Mouse (Mus musculus) lung, adult 18-20 months (tissue): ENCODE results near the gene Tnfrsf21.

Source experiments
- DNase-seq, 2 experiments: peaks; one replicate each; pipeline ENCODE4 v3.0.0; 2022; ENCODE audit warnings: mixed read lengths in 2 of 2

Tnfrsf21 gene

DNA sequence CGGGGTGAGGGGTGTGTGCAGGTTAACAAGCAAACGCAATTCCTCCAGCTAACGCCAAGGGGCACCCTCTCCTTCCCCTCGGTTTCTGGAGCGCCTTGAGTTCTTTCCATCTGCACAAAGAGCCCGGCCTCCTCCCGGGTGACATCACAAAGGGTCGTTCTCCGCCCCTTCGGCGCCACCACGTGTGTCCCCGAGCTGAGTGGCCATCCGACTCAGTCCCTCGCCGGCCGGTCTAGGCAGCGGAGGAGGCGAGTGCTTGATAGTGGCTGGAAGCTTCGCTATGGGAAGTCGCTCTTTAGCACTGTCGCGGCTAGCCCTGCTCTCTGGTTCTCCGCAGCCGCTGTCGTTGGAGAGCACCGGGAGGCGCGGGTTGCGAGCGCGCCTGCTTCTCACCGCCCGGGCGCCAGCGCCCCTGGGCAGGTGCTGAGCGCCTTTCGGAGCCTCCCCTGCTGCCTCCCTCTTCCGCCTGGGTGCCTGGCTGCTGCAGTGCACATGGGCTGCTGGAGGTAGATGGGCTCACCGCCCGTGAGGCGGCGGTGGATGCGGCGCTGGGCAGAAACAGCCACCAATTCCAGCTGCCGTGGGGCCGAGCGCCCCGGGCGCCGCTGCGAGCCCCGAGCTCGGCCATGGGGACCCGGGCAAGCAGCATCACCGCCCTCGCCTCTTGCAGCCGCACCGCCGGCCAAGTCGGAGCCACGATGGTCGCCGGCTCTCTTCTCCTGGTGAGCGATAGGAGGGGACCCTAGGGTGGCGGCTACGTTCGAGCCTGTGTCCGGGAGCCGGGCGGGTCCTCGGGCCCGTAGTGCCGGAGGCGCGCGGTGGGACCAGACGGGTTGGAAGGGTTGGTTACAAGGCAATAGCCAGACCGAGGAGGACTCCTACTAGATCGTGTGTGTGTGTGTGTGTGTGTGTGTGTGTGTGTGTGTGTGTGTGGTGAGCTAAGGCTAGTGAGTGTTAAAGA, at the start of gene Tnfrsf21:
Tnfrsf21 (plus strand) TSS at position 185 of the 961 bp plus-strand sequence.
- DNase-seq: peak; percentile 93 to 95

DNA sequence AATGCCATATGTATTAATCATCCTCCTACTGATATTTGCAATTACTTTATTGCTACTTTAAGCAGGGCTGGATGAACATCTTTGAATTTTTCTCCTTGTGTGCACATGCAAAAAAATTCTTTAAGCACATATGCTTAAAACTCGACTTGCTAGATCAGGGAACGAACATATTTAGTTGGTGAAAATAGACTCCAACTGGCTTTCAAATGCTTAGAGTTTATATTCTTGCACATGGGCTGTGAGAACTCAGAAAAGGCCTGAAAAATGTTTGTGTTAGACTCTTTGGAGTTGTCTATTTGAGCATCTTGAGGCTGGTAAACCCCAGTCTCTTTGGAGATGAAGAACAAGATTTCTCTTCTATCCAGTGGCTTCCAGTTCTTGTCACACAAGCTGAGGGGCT, 48.2 kb upstream of the Tnfrsf21 start:
- DNase-seq: no peak

DNA sequence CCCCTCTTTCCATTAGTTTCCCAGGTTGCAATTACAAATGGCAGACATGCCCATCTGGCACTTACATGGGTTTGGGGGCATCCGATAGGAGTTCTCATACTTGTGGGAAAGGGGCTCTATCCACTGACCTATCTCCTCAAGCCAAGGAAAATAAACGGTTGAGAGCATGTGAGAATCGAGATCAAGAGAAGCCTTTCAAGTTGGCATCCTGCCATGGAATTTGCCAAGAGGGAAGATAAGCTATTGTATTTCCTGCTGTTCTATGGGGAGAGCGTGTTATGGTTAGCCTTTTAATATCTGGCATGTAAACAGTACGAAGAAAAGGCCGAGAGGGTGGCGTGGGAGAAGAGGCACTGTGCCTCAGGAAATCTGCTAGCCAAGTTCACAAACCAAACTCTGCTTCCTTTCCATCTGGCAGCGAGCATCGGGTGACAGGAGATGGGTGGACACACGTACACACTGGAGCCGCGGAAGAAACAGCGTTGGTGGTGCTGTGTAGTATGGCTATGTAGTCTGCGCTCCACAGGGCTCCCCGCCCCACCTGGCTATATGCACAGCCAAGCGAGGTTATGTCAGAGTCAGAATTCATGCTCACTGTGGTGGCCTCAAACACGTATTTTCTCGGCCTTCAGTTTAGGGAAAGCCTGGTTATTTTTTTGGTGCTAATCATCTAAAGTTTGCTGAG, 40.9 kb upstream of the Tnfrsf21 start:
- peak; percentile 46 to 65 for DNase-seq

- no peak for DNase-seq
Measured at GRCm38 (mm10) chr17:42977766-42978165, 38.6 kb upstream of the Tnfrsf21 start.

GRCm38 (mm10) chr17:42978345-42978744, 38.0 kb upstream of the Tnfrsf21 start:
- DNase-seq: no peak

- peak; percentile 26 to 38 for DNase-seq
Measured at GRCm38 (mm10) chr17:42981806-42982205, 34.5 kb upstream of the Tnfrsf21 start.

GRCm38 (mm10) chr17:42982568-42982967, 33.8 kb upstream of the Tnfrsf21 start:
- DNase-seq: no peak

GRCm38 (mm10) chr17:42985837-42986589, 30.3 kb upstream of the Tnfrsf21 start:
- DNase-seq: peak in 1 of 2 experiments; percentile 14

DNA sequence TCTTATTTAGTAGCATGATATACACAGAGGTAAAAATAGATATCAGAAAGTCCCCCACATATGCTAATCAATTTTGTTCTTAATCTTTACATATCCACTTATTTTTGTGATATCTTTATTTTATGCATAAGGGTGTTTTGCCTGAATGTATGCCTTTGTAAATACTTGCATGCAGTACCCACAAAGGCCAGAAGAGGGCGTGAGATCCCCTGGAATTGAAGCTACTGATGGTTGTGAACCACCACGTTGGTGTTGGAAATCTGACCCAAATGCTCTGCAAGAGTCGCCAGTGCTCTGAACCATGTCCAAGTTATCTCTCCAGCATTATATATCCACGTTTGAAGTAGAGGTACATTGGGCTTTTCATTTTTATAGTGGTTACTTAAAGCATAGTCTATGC, 28.7 kb upstream of the Tnfrsf21 start:
- DNase-seq: peak in 1 of 2 experiments; percentile 16

GRCm38 (mm10) chr17:42989981-42990380, 26.4 kb upstream of the Tnfrsf21 start:
- DNase-seq: no peak

- peak; percentile 12 to 25 for DNase-seq
Measured at GRCm38 (mm10) chr17:42991112-42991511, 25.2 kb upstream of the Tnfrsf21 start.

DNA sequence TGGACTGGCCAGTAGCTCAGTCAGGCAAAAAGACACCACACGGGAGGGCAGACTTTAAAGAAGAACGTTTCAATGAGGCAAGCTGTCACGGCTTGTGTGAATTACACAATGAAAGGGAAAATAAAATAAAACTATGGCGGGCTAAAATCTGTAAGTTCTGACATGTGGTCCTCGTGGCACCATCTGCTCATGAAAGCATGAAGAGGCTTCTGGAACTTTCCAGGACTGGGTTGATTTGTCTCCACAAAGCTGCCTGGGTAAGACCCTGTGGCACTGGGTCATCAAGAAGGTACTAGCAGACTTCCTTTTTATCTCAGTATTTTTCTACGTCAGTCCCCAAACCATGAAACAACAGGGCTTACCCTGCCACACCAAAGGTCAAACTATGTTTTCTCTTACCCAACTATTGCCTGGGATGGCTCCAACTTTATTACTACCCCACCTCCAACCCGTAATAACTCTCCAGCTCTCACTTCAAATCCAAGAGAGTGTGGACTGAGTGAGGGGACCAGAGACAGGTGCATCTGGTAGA, 16.8 kb upstream of the Tnfrsf21 start:
- DNase-seq: no peak

DNA sequence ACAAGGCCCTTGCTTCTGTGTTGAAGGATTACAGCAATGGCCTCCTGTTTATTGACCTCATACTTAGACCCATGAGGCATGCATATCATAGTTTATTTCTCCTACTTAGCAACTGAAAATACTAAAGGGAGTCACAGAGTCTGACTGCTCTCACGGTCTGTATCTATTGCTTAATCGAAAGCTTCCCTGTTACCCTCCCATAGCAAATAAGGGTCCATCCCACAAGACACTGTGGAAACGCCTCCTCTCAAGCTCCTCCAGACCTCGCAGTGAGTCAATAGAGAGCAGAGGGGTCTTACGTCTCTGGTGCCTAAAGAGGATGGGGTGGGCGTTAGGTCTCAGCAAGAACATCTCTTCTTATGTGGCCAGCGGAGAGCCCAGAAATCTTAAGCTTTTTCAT, 15.8 kb upstream of the Tnfrsf21 start:
- no peak for DNase-seq

GRCm38 (mm10) chr17:43012718-43013117, 3.6 kb upstream of the Tnfrsf21 start:
- DNase-seq: peak; percentile 30 to 47

DNA sequence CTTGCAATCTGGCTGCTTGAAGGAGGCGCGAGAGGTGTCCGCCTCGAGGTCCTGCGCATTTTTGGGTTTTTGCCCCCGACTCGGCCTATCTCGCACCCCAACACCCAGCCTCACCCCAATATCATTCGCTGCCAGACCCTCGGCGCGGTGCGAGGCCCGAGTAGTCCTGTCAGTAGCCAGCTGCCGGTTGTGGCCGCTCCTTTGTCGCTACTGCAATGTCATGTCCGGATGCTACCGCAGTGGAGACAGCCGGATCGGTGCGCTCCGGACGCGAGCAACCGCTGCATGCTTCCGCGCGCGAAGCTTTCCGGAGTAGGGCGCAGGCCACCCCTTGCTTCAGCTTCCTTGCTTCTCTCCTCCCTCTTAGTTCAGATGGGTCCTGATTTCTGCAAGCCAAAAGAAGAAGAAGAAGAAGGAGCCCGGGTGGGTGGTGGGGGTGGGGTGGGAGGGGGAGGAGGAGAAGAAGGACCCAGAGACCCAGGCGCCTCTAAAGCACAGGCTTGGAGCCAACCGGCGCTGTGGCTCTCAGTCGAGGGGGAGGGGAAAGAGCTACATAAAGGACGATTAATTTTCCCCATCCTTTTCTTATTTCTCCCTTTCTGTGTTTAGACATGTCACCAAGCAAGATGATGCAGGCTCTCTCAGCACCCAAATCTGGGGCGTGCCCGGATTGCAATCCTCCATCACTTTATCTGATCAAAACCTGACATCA, 1.1 kb downstream of the Tnfrsf21 start:
- DNase-seq: peak; percentile 45 to 48

GRCm38 (mm10) chr17:43018071-43018470, 1.7 kb downstream of the Tnfrsf21 start:
- DNase-seq: no peak

DNA sequence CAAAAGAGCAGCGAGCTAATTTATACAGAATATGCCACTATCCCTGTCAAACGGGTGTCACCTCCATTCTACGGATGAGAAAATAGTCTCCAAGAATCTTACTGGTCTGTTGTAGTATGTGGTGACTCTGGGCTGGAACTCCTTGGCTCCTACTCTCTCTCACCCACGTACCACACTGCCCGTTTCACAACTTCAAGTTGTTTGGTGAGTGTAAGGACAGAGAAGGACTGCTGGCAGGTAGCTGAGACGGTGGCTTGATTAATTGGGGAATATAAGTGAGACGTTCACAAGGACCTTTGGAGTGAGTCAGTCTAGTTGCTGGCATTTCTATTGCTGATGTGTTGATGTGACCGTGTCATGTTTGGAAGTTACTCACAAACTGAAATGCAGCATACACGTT, 3.3 kb downstream of the Tnfrsf21 start:
- peak in 1 of 2 experiments; percentile 20 for DNase-seq

DNA sequence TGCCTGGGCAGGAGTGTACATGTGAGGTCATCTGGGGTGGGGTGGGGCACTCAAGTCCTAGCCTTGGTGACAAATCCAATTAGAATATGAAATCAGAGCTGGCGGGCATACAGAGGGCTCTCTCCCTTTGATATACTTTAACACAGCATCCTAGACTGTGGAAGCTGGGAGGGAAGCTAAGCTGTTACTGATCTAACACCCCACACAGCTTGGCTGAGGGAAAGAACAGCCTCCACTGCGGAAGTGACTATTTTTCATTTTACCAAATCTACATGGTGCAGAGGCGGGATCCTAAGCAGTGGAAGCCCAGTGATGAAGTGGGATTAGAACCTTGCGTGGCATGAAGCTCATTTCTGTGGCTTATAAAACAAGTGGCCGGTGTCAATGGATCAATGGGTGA, 4.7 kb downstream of the Tnfrsf21 start:
- DNase-seq: no peak

GRCm38 (mm10) chr17:43022056-43022455, 5.7 kb downstream of the Tnfrsf21 start:
- DNase-seq: no peak

- peak in 1 of 2 experiments; percentile 25 for DNase-seq
Measured at GRCm38 (mm10) chr17:43023637-43024217, 7.4 kb downstream of the Tnfrsf21 start.

DNA sequence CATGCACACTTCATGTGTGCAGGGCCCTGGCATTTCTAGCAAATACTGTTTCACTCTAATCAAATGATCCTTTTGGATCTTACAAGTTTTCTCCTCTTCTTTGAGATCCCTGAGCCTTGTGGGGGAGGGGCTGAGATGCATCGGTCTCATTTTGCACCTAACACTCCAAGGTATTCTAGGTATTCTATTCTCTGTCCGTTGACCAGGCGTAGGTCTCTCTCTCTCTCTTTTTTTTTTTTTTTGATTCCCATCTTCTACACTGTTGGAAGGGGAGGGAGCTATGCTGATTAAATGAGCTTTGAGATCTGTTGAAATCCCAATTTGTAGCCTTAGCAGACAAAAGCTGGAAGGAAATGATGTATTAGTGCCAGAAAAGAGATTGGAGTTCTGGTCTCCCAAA, 8.2 kb downstream of the Tnfrsf21 start:
- DNase-seq: no peak

- DNase-seq: no peak
Measured at GRCm38 (mm10) chr17:43025048-43025447, 8.7 kb downstream of the Tnfrsf21 start.
